Mouse (Mus musculus): ENCODE data around the gene Adcyap1r1. TPM values are rescaled to one million over a fixed set of nuclear protein-coding genes. Genes with fewer than 3 reads are reported as not detected.

Adcyap1r1 gene
- 69.0 and 74.8 TPM in 2 replicates for polyA plus RNA-seq (2015; fragmentation: Nextera tagmentation; extraction: Ambion mirVana)

GRCm38 (mm10) chr6:55451771-55452371, at the start of gene Adcyap1r1:
Adcyap1r1 (plus strand) TSS chr6:55451978.

Small RNA genes within 50 kb of the gene (microRNA-seq; reads per million reads assigned to microRNA genes)
- gene Gm44352, result not detected

Other genes with a start within 250 kb of the Adcyap1r1 start
- gene Mindy4, start 248.6 kb upstream of the Adcyap1r1 start, polyA plus RNA-seq (2015; fragmentation: Nextera tagmentation; extraction: Ambion mirVana), result 7.0 and 7.7 TPM in 2 replicates
- gene Aqp1, start 115.5 kb upstream of the Adcyap1r1 start, polyA plus RNA-seq (2015; fragmentation: Nextera tagmentation; extraction: Ambion mirVana), result 2.2 and 4.9 TPM in 2 replicates
- gene Ghrhr, start 75.7 kb upstream of the Adcyap1r1 start, polyA plus RNA-seq (2015; fragmentation: Nextera tagmentation; extraction: Ambion mirVana), result not detected in 2 replicates
- gene Neurod6, start 229.3 kb downstream of the Adcyap1r1 start, polyA plus RNA-seq (2015; fragmentation: Nextera tagmentation; extraction: Ambion mirVana), result 35.5 and 40.2 TPM in 2 replicates

Measured in neural tube, postnatal 0 days (tissue).